Mouse (Mus musculus) liver, postnatal 0 days (tissue): ENCODE measurements around the gene Sstr5.

Source experiments
- CTCF ChIP-seq: sonication (generic); IDR thresholded peaks from 2 replicates; pipeline ENCODE4 v1.5.1; 2016; ENCODE audit warnings: antibody characterized with exemption, low read depth
- EP300 ChIP-seq: IDR thresholded peaks from 2 replicates; pipeline ENCODE4 v1.6.1; 2016; ENCODE audit warnings: antibody characterized with exemption, low read depth, mild to moderate bottlenecking

DNA sequence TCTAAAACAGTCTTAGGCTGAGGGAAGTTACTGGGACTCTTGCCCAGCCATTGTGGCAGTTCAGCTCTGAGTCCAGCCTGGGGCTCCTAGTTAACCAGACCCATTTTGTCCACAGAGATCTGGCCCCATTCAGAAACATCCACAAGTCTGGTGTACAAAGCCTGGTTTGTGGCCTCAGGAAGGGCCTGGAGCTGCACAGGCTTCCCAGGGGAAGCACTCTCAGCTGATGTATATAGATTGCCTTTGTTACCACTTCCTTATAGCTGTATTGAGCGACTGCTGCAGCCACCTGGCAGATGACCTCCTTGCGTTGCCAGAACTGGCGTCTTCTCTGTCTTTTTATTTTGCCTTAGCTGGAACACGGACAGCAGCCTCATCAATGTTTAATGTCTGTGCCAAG is 52.0 kb downstream of the Sstr5 start:
- TF ChIP-seq EP300, result no peak
- no peak for TF ChIP-seq CTCF
